Mouse (Mus musculus) lung, postnatal 0 days (tissue): ENCODE data around the gene Dnajc3. TPM values are rescaled to one million over a fixed set of nuclear protein-coding genes. Genes with fewer than 3 reads are reported as not detected.

Experiments
- ATAC-seq: fragments of 200-750 bp; cut with Nextera tagmentation; 2 replicates; pipeline ENCODE4 v1.8.0; 2017; ENCODE audit warnings: moderate library complexity
- DNase-seq: peaks from one replicate; pipeline ENCODE4 v3.0.0-alpha.2; 2016; ENCODE audit warnings: low spot score
- H3K27ac ChIP-seq: fragments of 300-500 bp; sonication (generic); 2 replicates; pipeline ENCODE4 v1.5.1; 2014; ENCODE audit warnings: antibody characterized with exemption, mild to moderate bottlenecking, low read length, mixed read lengths
- H3K27me3 ChIP-seq: fragments of 300-500 bp; sonication (generic); replicated peaks from 2 replicates; pipeline ENCODE4 v1.6.1; 2014; ENCODE audit warnings: low read length, mixed read lengths; ENCODE audit not compliant: insufficient read depth
- H3K36me3 ChIP-seq: fragments of 300-500 bp; sonication (generic); 2 replicates; pipeline ENCODE4 v1.6.1; 2014; ENCODE audit warnings: low read length, mixed read lengths; ENCODE audit not compliant: insufficient read depth
- H3K4me1 ChIP-seq: fragments of 300-500 bp; sonication (generic); 2 replicates; pipeline ENCODE4 v1.6.1; 2014; ENCODE audit warnings: antibody characterized with exemption, low read depth, low read length, mixed read lengths; ENCODE audit not compliant: insufficient read depth
- H3K4me2 ChIP-seq: fragments of 300-500 bp; sonication (generic); replicated peaks from 2 replicates; pipeline ENCODE4 v1.6.1; 2014; ENCODE audit warnings: low read depth, mild to moderate bottlenecking, low read length, moderate library complexity, mixed read lengths
- H3K4me3 ChIP-seq: fragments of 300-500 bp; sonication (generic); 2 replicates; pipeline ENCODE4 v1.5.1; 2014; ENCODE audit warnings: low read depth, low read length
- H3K9ac ChIP-seq: fragments of 300-500 bp; sonication (generic); replicated peaks from 2 replicates; pipeline ENCODE4 v1.6.1; 2014; ENCODE audit warnings: low read depth, mild to moderate bottlenecking
- H3K9me3 ChIP-seq: fragments of 300-500 bp; sonication (generic); 2 replicates; pipeline ENCODE4 v1.6.1; 2016; ENCODE audit warnings: low read length, mixed read lengths
- CTCF ChIP-seq: IDR thresholded peaks from 2 replicates; pipeline ENCODE4 v1.5.1; 2016; ENCODE audit warnings: antibody characterized with exemption, mild to moderate bottlenecking
- EP300 ChIP-seq: IDR thresholded peaks from 2 replicates; pipeline ENCODE4 v1.6.1; 2016; ENCODE audit warnings: antibody characterized with exemption, mild to moderate bottlenecking, control low read depth
- WGBS: fragments of 180-500 bp; shearing (Covaris S2); extraction: QIAGEN DNeasy Blood & Tissue Kit; methylation state at CpG from one replicate; pipeline ENCODE4 v1.1.7; 2014; 5-methylcytosine and 5-hydroxymethylcytosine counted together
- polyA plus RNA-seq: library from polyadenylated mRNA; unstranded; fragments of >200 nt; fragmentation: Nextera tagmentation; extraction: Ambion mirVana; gene quantifications from 2 replicates; pipeline ENCODE4 v1.2.1, GENCODE M21; 2015

Dnajc3 gene
- polyA plus RNA-seq, 1 experiment from 2014 or later = 54.1 TPM

DNA sequence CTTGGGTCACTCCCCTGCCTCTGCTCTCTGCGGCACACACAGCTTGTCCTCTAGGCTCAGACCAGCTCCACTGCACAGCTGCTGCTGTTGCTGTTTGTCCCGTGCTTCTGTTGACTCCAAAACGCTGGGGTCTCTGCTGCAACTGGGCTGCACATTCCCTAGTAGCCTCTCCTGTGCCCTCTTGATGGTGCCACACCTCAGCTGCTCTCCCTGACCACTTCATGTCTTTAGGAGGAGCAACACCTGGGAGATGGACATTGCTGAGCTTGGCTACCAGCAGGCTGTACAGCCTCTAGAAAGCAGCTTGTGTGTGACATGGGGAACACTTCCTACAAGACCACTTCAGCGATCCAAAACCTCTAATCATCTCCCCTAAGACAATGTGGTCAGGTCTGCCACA is 46.4 kb downstream of the Dnajc3 start:
- H3K4me3 ChIP-seq = no peak overlapping the region
- 81% methylated on average over 4 of the region's 4 CpGs for WGBS
- TF ChIP-seq CTCF = no peak
- no peak for TF ChIP-seq EP300

DNA sequence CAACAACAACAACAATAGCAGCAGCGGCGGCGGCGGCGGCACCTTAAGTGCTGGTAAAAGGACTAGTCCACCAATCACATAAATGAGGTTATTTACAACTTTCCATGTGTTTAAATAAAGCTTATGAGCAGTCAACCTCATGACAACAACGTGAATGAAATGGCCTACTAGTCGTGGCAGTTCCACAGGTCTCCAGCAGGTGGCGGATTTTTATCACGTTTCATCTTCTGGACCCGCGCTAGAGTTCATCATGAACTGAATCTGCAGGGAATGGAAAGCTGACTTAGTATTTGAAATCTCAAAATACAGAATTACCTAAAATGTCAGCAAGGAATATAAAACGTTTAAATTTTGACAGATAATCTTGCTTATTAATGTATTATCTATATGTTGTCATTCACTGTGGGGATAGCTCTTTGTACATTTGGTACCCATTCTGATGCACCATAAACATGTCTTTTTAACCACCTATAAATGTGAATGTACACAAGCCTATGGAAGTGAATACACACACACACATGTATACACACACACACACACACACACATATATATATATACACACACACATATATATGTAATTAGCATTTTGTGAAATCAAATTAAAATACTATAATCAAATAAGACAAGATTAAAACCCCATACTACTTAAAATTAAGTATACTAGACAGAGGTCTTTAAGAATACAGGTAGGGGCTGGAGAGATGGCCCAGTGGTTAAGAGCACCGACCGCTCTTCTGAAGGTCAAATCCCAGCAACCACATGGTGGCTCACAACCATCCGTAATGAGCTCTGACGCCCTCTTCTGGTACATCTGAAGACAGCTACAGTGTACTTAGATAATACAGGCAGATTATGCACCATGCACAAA is 49.1 kb downstream of the Dnajc3 start:
- Histone ChIP-seq H3K4me1 (no peaks in the 10 kb centered on the region; the same call in 1 of the 2 replicates), H3K4me2 (no peak overlapping the region), H3K4me3 (no peak overlapping the region), H3K9ac (no peak overlapping the region), H3K9me3 (no peaks in the 10 kb centered on the region), H3K36me3 (no peaks in the 10 kb centered on the region), H3K27ac (no peak overlapping the region), H3K27me3 (no peaks in the 10 kb centered on the region)
- DNase-seq = peak; percentile 76
- no peak for ATAC-seq
- WGBS = 41% methylated on average over 16 of the region's 16 CpGs
- no peak for TF ChIP-seq EP300
- peak; percentile 91 for TF ChIP-seq CTCF

More for the DNA sequence above, 46.4 kb downstream of the Dnajc3 start:
- ATAC-seq = no peak
- Histone ChIP-seq H3K4me2 (no peak overlapping the region), H3K36me3 (peaks cover 9% of the 10 kb centered on the region), H3K9ac (no peak overlapping the region), H3K27ac (no peak overlapping the region), H3K27me3 (no peaks in the 10 kb centered on the region), H3K4me1 (no peaks in the 10 kb centered on the region; the same call in 1 of the 2 replicates), H3K9me3 (no peaks in the 10 kb centered on the region)
- DNase-seq = no peak

GRCm38 (mm10) chr14:118987523-118988496 is 50.0 kb downstream of the Dnajc3 start:
- H3K36me3 ChIP-seq = no peaks in the 10 kb centered on the region
- peak; percentile 32 for DNase-seq
- no peaks in the 10 kb centered on the region for H3K9me3 ChIP-seq
- no peak overlapping the region for H3K4me2 ChIP-seq
- WGBS = 55% methylated on average over 13 of the region's 13 CpGs
- H3K4me1 ChIP-seq = no peaks in the 10 kb centered on the region; the same call in 1 of the 2 replicates
- H3K27me3 ChIP-seq = no peaks in the 10 kb centered on the region
- TF ChIP-seq CTCF (no peak), EP300 (no peak)
- H3K4me3 ChIP-seq = no peak overlapping the region
- no peak overlapping the region for H3K27ac ChIP-seq
- no peak overlapping the region for H3K9ac ChIP-seq
- peak; percentile 80 for ATAC-seq

DNA sequence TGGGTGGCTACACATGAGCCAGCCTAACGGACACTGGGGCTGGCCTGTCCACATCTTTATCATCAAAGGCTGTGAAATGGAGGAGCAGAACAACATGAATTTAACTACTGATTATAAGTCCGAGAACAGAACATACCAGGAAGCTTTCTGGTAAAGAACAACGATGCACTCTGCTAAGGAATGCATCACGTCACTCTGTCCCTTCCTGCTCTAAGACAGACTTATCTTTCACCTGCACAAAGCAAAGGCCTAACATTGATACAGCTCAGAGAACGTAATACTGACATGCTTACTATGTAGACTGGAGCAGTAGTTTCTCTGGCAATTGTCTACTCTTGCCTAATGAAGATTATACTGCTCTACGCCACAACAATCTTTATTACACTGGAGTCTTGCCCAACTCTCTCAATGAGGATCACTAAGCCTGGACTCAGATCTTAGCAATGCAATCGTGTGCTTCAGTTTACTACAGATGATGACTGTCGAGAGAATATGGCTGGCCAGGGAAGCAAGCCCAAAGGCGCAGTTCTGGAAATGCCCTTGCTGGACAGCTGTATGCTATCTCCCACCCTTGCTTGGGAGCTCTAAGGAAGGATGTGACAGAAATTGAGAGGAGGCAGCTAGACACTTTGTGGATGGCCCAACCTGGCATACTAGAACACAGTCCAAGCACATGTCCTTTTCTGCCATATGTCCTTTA is 57.6 kb downstream of the Dnajc3 start:
- Histone ChIP-seq H3K9me3 (no peaks in the 10 kb centered on the region), H3K27me3 (no peaks in the 10 kb centered on the region), H3K27ac (no peak overlapping the region), H3K36me3 (no peaks in the 10 kb centered on the region; the same call in 1 of the 2 replicates), H3K4me2 (no peak overlapping the region), H3K4me1 (no peaks in the 10 kb centered on the region), H3K9ac (no peak overlapping the region), H3K4me3 (no peak overlapping the region)
- DNase-seq (peak; percentile 73), ATAC-seq (peak; percentile 73)
- TF ChIP-seq EP300 = no peak
- TF ChIP-seq CTCF = no peak
- 83% methylated on average over 9 of the region's 9 CpGs for WGBS

DNA sequence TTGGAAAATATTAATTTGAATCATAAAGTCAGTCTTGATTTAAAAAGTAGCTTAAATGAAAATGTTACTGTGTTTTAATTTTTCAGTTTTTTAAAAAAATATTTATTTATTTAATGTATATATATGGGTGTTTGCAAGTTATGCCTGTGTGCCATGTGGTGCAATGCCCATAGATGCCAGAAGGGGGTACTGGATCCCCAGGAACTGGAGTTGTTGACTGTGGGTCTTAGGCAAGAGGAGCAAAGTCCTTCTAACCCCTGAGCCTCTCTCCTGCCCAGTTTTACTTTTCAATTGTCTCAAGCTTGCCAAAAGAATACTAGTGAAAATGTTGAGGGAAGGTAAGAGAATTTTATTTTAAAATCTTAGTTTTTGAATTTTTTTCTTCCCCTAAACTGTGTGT is 65.5 kb downstream of the Dnajc3 start:
- no peak overlapping the region for H3K9ac ChIP-seq
- H3K27ac ChIP-seq = no peak overlapping the region
- no peaks in the 10 kb centered on the region for H3K9me3 ChIP-seq
- no peak overlapping the region for H3K4me3 ChIP-seq
- no peak overlapping the region for H3K4me2 ChIP-seq
- DNase-seq (peak; percentile 48), ATAC-seq (no peak)
- H3K27me3 ChIP-seq = no peaks in the 10 kb centered on the region
- TF ChIP-seq EP300 = no peak
- peak; percentile 62 for TF ChIP-seq CTCF
- H3K36me3 ChIP-seq = no peaks in the 10 kb centered on the region
- no peaks in the 10 kb centered on the region for H3K4me1 ChIP-seq
